Mouse (Mus musculus): ENCODE results near the gene Cmtm8. TPM values are rescaled to one million over a fixed set of nuclear protein-coding genes. Genes with fewer than 3 reads are reported as not detected.

The Cmtm8 gene
- total and polyA plus RNA-seq, 3 experiments: 1.9 to 7.9 TPM; not detected in 1

DNA sequence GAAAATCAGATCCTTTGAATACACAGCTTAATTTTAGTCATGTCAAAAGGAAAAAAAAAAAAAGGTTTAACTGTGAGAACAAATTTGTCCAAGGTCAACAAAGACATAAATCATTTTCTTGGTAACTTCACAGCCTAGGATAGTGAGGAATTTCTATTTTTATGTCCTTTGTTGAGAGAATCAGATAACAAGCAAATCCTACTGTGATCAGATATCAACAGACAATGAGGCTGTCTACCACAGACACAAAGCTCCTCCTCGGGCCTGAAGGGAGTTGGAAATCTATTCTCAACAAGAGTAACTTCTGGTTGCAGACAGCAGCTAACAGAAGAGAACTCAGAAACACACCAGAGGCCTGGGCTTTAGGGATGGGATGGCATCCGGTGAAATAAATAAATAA lies 38.0 kb upstream of the Cmtm8 start:
- Histone ChIP-seq H3K27ac (ENCODE audit: control insufficient read depth, low read depth, low read length) (no peak overlapping the region), H3K27me3 (ENCODE audit: control insufficient read depth in 1 of 2, insufficient read depth in 2 of 2, low read length in 2 of 2) (no peaks in the 10 kb centered on the region), H3K4me1 (ENCODE audit: control insufficient read depth in 1 of 2, insufficient read depth in 2 of 2, low read length in 2 of 2) (no peaks in the 10 kb centered on the region), H3K9ac (ENCODE audit: control insufficient read depth, low read depth, low read length, poor library complexity, severe bottlenecking) (no peak overlapping the region), H3K4me3 (ENCODE audit: control insufficient read depth in 1 of 2, insufficient read depth in 1 of 2, low read depth in 2 of 2, low read length in 2 of 2) (no peak overlapping the region), H3K79me2 (ENCODE audit: control insufficient read depth, insufficient read depth, low read length, poor library complexity) (no peaks in the 10 kb centered on the region), H3K9me3 (replicated peaks; ENCODE audit: insufficient read depth, low read length) (no peaks in the 10 kb centered on the region), H3K36me3 (ENCODE audit: control insufficient read depth in 1 of 2, insufficient read depth in 2 of 2, low read length in 2 of 2) (no peaks in the 10 kb centered on the region)
- no peak for DNase-seq (ENCODE audit: low read depth, low spot score)
- TF ChIP-seq KAT2A (conservative IDR thresholded peaks at IDR 0.05; ENCODE audit: low read depth, low read length): no peak
- no peak for TF ChIP-seq TBP (IDR thresholded peaks at IDR 0.05; ENCODE audit: low read depth, low read length)
- no peak for TF ChIP-seq JUND (IDR thresholded peaks at IDR 0.05; ENCODE audit: low read depth, low read length)
- TF ChIP-seq CHD1 (IDR thresholded peaks at IDR 0.05; ENCODE audit: low read depth, low read length): no peak
- TF ChIP-seq SMC3 (IDR thresholded peaks at IDR 0.05; ENCODE audit: low read depth, low read length): no peak
- TF ChIP-seq MYC (IDR thresholded peaks at IDR 0.05; ENCODE audit: low read depth, low read length): no peak
- TF ChIP-seq NRF1 (IDR thresholded peaks at IDR 0.05; ENCODE audit: insufficient read depth, low read depth, low read length, poor library complexity, severe bottlenecking): no peak
- TF ChIP-seq MAZ (IDR thresholded peaks at IDR 0.05; ENCODE audit: low read depth, low read length): no peak
- no peak for TF ChIP-seq TCF12 (IDR thresholded peaks at IDR 0.05; ENCODE audit: low read depth, low read length)
- TF ChIP-seq MYB (IDR thresholded peaks at IDR 0.05; ENCODE audit: low read depth, low read length): no peak
- no peak for TF ChIP-seq MAFK (IDR thresholded peaks at IDR 0.05; ENCODE audit: borderline replicate concordance, low read depth, low read length)
- no peak for TF ChIP-seq POLR2AphosphoS2 (IDR thresholded peaks at IDR 0.05; ENCODE audit: low read length)
- no peak for TF ChIP-seq ZNF384 (IDR thresholded peaks at IDR 0.05; ENCODE audit: low read depth, low read length)

DNA sequence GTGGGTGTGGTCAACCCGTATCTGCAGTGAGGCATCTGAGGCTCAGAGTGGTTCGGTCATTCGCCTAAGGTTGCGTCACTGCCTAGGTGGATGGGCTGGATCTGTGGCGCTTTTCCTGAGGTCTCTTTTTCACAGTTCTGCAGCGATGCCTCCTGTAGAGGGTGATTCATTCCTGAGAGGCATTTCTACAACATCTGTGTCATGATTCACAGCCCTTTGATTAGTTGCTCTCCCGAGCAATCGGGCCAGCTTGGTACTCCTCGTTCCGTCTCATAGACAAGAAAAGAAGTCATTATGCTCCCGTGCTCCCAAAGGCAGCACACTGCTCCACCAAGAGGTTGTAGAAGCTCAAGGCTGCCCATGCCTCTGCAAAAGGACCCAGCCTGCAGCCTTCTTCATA lies 11.4 kb upstream of the Cmtm8 start:
- no peaks in the 10 kb centered on the region for H3K79me2 ChIP-seq (ENCODE audit: control insufficient read depth, insufficient read depth, low read length, poor library complexity)
- no peak overlapping the region for H3K4me3 ChIP-seq (ENCODE audit: control insufficient read depth in 1 of 2, insufficient read depth in 1 of 2, low read depth in 2 of 2, low read length in 2 of 2)
- H3K27me3 ChIP-seq (ENCODE audit: control insufficient read depth in 1 of 2, insufficient read depth in 2 of 2, low read length in 2 of 2): no peaks in the 10 kb centered on the region
- no peaks in the 10 kb centered on the region for H3K36me3 ChIP-seq (ENCODE audit: control insufficient read depth in 1 of 2, insufficient read depth in 2 of 2, low read length in 2 of 2)
- no peak for DNase-seq (ENCODE audit: low read depth, low spot score)
- no peak overlapping the region for H3K9ac ChIP-seq (ENCODE audit: control insufficient read depth, low read depth, low read length, poor library complexity, severe bottlenecking)
- H3K9me3 ChIP-seq (replicated peaks; ENCODE audit: insufficient read depth, low read length): no peaks in the 10 kb centered on the region
- TF ChIP-seq SMC3 (IDR thresholded peaks at IDR 0.05; ENCODE audit: low read depth, low read length) (no peak), MEF2A (IDR thresholded peaks at IDR 0.05; ENCODE audit: extremely low read depth, insufficient replicate concordance, low read depth, low read length, poor library complexity, severe bottlenecking) (no peak), MXI1 (IDR thresholded peaks at IDR 0.05; ENCODE audit: low read depth, low read length) (no peak), TCF12 (IDR thresholded peaks at IDR 0.05; ENCODE audit: low read depth, low read length) (no peak), JUND (IDR thresholded peaks at IDR 0.05; ENCODE audit: low read depth, low read length) (no peak), ZNF384 (IDR thresholded peaks at IDR 0.05; ENCODE audit: low read depth, low read length) (no peak), ZKSCAN1 (IDR thresholded peaks at IDR 0.05; ENCODE audit: low read depth, low read length) (no peak), CTCF (IDR thresholded peaks at IDR 0.05 in 2 of 3, conservative IDR thresholded peaks at IDR 0.05 in 1 of 3; ENCODE audit: control insufficient read depth in 1 of 3, insufficient read depth in 1 of 3, low read depth in 2 of 3, low read length in 3 of 3, poor library complexity in 1 of 3, severe bottlenecking in 1 of 3) (no peak), KAT2A (conservative IDR thresholded peaks at IDR 0.05; ENCODE audit: low read depth, low read length) (no peak), GABPA (IDR thresholded peaks at IDR 0.05; ENCODE audit: low read depth, low read length) (no peak)
- no peak overlapping the region for H3K27ac ChIP-seq (ENCODE audit: control insufficient read depth, low read depth, low read length)
- H3K4me1 ChIP-seq (ENCODE audit: control insufficient read depth in 1 of 2, insufficient read depth in 2 of 2, low read length in 2 of 2): no peaks in the 10 kb centered on the region
